Mouse (Mus musculus): ENCODE measurements around the gene Nyap2. TPM values are rescaled to one million over a fixed set of nuclear protein-coding genes. Genes with fewer than 3 reads are reported as not detected.

Gene Nyap2
- 0.19 and 0.28 TPM in 2 replicates for polyA plus RNA-seq (2015; fragmentation: Nextera tagmentation; extraction: Ambion mirVana)

DNA sequence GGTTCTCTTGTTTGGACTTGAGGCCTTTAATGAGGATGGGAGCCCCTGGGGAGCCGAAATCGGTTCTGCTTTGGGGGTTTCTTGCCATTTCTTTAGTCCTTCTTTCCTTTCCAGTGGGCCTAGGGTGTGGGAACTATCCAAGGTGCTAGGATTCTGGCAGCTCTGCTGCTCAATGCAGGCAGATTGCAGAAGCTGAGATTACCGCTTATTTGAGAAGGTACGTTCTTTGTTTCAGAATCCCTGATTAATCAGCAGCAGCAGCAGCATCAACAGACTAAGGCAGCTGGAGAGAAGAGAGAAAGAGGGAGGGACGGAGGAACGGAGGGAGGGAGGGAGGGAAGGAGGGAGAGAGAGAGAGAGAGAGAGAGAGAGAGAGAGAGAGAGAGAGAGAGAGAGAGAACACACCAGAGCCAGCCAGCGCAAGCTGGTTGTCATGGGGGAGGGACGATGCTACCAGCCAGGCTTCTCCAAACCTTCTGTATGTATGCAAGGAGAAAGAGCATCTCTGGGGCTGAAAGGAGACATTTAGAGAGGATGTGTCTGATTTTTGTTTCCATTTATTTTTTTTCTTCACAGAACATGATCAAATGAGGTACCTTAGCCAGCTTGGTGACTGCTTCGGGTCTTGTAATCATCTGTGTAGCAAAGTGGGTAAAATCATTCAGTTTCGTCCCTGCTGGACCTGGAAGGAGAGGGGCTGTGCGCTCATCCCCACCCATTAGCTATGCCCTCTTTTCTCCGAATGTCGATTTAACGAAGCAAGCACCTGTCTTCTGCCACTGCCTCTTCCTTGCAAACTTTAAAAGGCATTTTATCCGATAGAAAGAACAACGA lies at the start of gene Nyap2:
Gene Nyap2 (plus strand): TSS at position 120 of the 834 bp plus-strand sequence.
- Histone ChIP-seq H3K4me1 (replicated peaks; ENCODE audit: control insufficient read depth, insufficient read depth) (no peaks in the 10 kb centered on the region), H3K27me3 (ENCODE audit: control insufficient read depth, insufficient read depth, low read length) (no peaks in the 10 kb centered on the region), H3K9ac (ENCODE audit: low read length) (no peak within 1 kb of the TSS), H3K4me2 (replicated peaks; ENCODE audit: low read depth) (no peak within 1 kb of the TSS), H3K9me3 (ENCODE audit: control insufficient read depth, low read length) (no peaks in the 10 kb centered on the region), H3K4me3 (ENCODE audit: low read depth, low read length) (no peak within 1 kb of the TSS), H3K27ac (replicated peaks) (no peak within 1 kb of the TSS), H3K36me3 (ENCODE audit: control insufficient read depth, insufficient read depth, low read length) (no peaks in the 10 kb centered on the region)
- ATAC-seq (ENCODE audit: low FRiP score, low TSS enrichment) (no peak), DNase-seq (ENCODE audit: low spot score) (no peak)
- TF ChIP-seq EP300 (optimal IDR thresholded peaks at IDR 0.05) (no peak), CTCF (IDR thresholded peaks at IDR 0.05; ENCODE audit: low read depth) (no peak)
- 36% methylated on average over 16 of the region's 16 CpGs for WGBS

GRCm38 (mm10) chr1:81042907-81043868 lies 33.6 kb upstream of the Nyap2 start:
- H3K4me1 ChIP-seq (replicated peaks; ENCODE audit: control insufficient read depth, insufficient read depth): no peaks in the 10 kb centered on the region
- TF ChIP-seq CTCF (IDR thresholded peaks at IDR 0.05; ENCODE audit: low read depth) (no peak), EP300 (optimal IDR thresholded peaks at IDR 0.05) (no peak)
- DNase-seq (ENCODE audit: low spot score): no peak
- H3K27me3 ChIP-seq (ENCODE audit: control insufficient read depth, insufficient read depth, low read length): no peaks in the 10 kb centered on the region
- H3K27ac ChIP-seq (replicated peaks): no peak overlapping the region
- 40% methylated on average over 5 of the region's 5 CpGs for WGBS
- no peak for ATAC-seq (ENCODE audit: low FRiP score, low TSS enrichment)
- no peak overlapping the region for H3K4me2 ChIP-seq (replicated peaks; ENCODE audit: low read depth)
- H3K36me3 ChIP-seq (ENCODE audit: control insufficient read depth, insufficient read depth, low read length): no peaks in the 10 kb centered on the region
- no peak overlapping the region for H3K4me3 ChIP-seq (ENCODE audit: low read depth, low read length)
- H3K9ac ChIP-seq (ENCODE audit: low read length): no peak overlapping the region
- H3K9me3 ChIP-seq (ENCODE audit: control insufficient read depth, low read length): no peaks in the 10 kb centered on the region

DNA sequence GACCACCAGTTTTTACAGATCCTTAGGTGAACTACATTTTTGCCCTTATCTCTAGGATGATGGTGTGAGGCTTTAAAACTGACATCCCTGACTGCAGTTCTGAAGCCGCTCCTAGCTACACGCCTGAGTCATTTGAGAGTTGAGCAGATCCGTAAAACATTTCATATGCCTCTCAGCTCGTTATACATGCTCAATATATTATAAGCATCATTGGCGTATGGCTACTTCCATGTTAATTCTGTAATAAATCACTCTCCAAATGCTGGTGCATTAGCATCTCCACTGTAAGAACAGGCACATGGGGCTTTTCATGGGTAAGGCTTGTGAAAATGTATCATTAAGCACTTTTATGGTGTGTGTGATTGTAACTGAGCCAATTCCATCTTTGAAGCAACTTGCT lies 18.4 kb upstream of the Nyap2 start:
- Histone ChIP-seq H3K36me3 (ENCODE audit: control insufficient read depth, insufficient read depth, low read length) (no peaks in the 10 kb centered on the region), H3K4me1 (replicated peaks; ENCODE audit: control insufficient read depth, insufficient read depth) (no peaks in the 10 kb centered on the region), H3K4me2 (replicated peaks; ENCODE audit: low read depth) (no peak overlapping the region), H3K27ac (replicated peaks) (no peak overlapping the region), H3K9ac (ENCODE audit: low read length) (no peak overlapping the region), H3K9me3 (ENCODE audit: control insufficient read depth, low read length) (no peaks in the 10 kb centered on the region), H3K27me3 (ENCODE audit: control insufficient read depth, insufficient read depth, low read length) (no peaks in the 10 kb centered on the region), H3K4me3 (ENCODE audit: low read depth, low read length) (no peak overlapping the region)
- ATAC-seq (ENCODE audit: low FRiP score, low TSS enrichment) (no peak), DNase-seq (ENCODE audit: low spot score) (no peak)
- 74% methylated on average over 5 of the region's 5 CpGs for WGBS
- TF ChIP-seq CTCF (IDR thresholded peaks at IDR 0.05; ENCODE audit: low read depth) (no peak), EP300 (optimal IDR thresholded peaks at IDR 0.05) (no peak)

DNA sequence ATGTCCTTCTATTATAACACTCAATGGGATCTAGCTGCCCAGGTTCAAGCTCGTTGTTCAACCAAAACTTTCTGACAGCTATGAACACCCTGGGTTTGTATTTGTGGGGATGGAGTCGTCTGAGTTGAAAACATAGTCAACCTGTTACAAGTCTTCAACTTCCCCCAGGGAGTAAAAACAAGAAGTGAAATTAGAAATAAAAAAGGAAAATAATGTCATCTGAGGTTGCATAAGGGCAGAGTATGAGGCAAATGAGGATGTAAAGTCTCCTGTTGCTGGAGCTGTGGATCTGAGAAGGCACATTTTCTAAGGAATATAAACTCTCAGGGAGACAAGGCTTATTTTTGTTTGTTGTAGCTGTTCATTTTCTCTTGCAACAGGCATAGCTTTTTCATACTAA lies 17.9 kb upstream of the Nyap2 start:
- ATAC-seq (ENCODE audit: low FRiP score, low TSS enrichment) (no peak), DNase-seq (ENCODE audit: low spot score) (no peak)
- Histone ChIP-seq H3K4me1 (replicated peaks; ENCODE audit: control insufficient read depth, insufficient read depth) (no peaks in the 10 kb centered on the region), H3K27me3 (ENCODE audit: control insufficient read depth, insufficient read depth, low read length) (no peaks in the 10 kb centered on the region), H3K4me2 (replicated peaks; ENCODE audit: low read depth) (no peak overlapping the region), H3K9me3 (ENCODE audit: control insufficient read depth, low read length) (no peaks in the 10 kb centered on the region), H3K27ac (replicated peaks) (no peak overlapping the region), H3K36me3 (ENCODE audit: control insufficient read depth, insufficient read depth, low read length) (no peaks in the 10 kb centered on the region), H3K4me3 (ENCODE audit: low read depth, low read length) (no peak overlapping the region), H3K9ac (ENCODE audit: low read length) (no peak overlapping the region)
- no peak for TF ChIP-seq EP300 (optimal IDR thresholded peaks at IDR 0.05)
- TF ChIP-seq CTCF (IDR thresholded peaks at IDR 0.05; ENCODE audit: low read depth): no peak
- whole genome bisulfite sequencing: 58% methylated on average over 2 of the region's 2 CpGs

DNA sequence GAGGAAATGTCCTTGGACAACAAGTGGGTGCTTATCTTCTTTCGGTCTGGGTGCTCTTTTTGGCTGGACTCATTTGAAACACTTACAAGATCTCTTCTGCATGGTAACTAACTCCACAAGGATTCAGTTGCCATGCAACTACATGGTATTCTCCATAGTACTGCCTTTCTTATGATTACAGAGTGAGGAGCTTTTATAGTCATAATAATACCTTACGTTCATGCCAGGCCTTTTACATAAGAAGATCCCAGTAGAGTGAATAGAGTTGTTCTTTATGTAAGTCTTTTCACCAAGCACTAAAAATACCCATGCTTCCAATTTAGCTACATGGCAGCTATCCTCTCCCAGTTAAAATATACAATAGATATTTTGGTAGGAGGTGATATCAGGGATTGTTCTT lies 13.9 kb upstream of the Nyap2 start:
- H3K4me2 ChIP-seq (replicated peaks; ENCODE audit: low read depth): no peak overlapping the region
- 84% methylated on average over 2 of the region's 2 CpGs for WGBS
- DNase-seq (ENCODE audit: low spot score): no peak
- H3K4me3 ChIP-seq (ENCODE audit: low read depth, low read length): no peak overlapping the region
- no peak for ATAC-seq (ENCODE audit: low FRiP score, low TSS enrichment)
- no peak overlapping the region for H3K9ac ChIP-seq (ENCODE audit: low read length)
- no peak overlapping the region for H3K27ac ChIP-seq (replicated peaks)
- no peaks in the 10 kb centered on the region for H3K27me3 ChIP-seq (ENCODE audit: control insufficient read depth, insufficient read depth, low read length)
- H3K36me3 ChIP-seq (ENCODE audit: control insufficient read depth, insufficient read depth, low read length): no peaks in the 10 kb centered on the region
- H3K4me1 ChIP-seq (replicated peaks; ENCODE audit: control insufficient read depth, insufficient read depth): no peaks in the 10 kb centered on the region
- H3K9me3 ChIP-seq (ENCODE audit: control insufficient read depth, low read length): no peaks in the 10 kb centered on the region
- TF ChIP-seq EP300 (optimal IDR thresholded peaks at IDR 0.05) (no peak), CTCF (IDR thresholded peaks at IDR 0.05; ENCODE audit: low read depth) (no peak)

Data from stomach, postnatal 0 days (tissue).